Mouse (Mus musculus) heart, postnatal 25 days (tissue): ENCODE data around the gene Edf1. TPM values are rescaled to one million over a fixed set of nuclear protein-coding genes. Genes with fewer than 3 reads are reported as not detected.
A peak's percentile ranks its signal among the peaks of the same experiment; 100 is the strongest.

Source experiments
- DNase-seq: peaks from one replicate; pipeline ENCODE4 v3.0.0; 2022; ENCODE audit warnings: low spot score
- intact Hi-C: fragments of 180-260 bp; cut with DNase I; formaldehyde crosslinking; loops from one replicate; pipeline ENCODE4 v1.15.1; 2025
- total RNA-seq, 2 experiments: library from RNA; stranded (reverse); gene quantifications; 2 replicates each; pipeline ENCODE4 v1.2.3; 2021

The Edf1 gene
- total RNA-seq, 2 experiments from 2014 or later, result 209 to 218 TPM

DNA sequence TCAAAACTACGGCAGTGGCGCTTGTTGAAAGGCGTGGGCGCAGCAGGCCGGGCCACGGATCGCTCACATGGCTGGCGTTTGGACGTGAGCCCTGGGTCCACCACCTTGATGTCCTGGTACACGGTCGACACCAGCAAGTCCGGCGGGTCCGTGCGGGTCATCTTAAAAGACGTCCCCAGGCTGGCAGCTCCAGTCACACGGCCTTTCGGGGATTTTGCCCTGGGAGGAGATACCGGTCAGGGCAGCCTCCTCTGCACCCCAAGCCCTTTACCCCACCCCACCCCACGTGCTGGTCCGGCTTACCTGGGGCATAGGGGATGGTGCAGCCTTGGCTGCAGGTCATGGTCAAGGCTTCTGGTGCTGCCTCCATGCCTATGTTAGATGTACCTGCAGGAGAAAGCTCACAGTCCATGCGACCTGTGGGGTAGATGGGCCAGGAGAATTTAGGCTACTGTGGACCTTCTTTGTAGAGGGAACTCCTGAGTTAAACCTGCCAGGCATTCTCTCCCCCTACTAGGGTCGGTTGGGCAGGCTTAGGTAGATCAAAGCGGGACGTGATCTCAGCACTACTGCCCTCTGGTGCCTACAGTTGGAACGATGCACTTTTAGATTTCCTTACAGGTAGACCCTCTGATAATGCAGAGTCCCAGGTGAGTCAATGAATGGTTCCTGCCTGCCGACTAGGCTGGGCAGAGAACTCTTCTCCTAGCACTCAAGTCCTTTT is 22.3 kb downstream of the Edf1 start:
- intact Hi-C loops, result no loop called here
- DNase-seq, result no peak

DNA sequence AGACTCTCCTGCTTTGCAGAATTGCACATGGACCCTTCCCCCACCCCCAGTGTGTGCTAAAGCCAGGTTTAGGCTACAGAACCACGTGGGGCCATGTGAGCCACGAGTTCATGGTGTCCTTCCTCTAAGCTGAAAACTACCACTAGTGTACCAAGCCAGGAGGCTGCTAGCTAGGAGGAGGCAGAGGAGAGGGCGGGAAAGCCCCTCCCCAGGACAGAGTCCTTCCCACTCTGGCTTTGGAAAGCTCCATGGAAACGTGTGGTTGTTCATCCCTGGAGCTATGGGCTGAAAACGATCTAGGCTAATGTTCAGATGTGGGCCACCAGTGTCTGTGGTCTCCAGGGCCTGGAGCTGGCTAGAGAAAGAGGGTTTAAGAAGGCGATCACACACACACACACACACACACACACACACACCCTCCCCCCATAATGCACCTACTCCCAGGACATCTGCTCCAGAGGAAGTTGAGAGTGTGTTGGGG is 23.0 kb downstream of the Edf1 start:
- no peak for DNase-seq
- intact Hi-C loops, result no loop called here

DNA sequence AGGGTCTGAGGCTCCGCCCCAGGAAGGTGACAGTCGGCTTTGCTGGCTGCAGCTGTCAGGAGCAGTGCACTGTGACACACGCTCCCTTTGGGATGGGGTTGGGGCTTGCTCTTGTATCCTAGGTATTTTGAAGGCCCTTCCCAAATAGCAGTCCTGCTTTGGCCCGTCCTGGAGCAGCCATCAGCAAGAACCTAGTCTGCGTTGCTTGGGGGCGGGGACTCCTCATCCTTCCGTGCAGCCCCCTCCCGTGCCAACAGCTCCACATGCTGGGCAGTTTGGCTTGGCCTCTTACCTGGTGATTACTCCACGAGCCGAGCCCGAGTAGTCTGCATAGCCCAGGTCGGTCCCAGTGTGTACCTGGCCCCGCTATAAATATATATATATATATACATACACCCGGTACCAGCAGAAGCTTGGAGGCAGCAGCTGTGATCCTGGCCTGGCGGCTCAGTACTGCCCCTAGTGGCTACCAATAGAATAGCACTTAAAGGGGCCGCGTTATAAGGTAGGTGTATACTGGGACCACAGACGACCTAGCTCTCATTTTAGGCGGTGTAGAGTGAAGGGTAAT is 23.7 kb downstream of the Edf1 start, which contains the start of gene Ajm1:
Gene Ajm1, minus strand, starts transcription at position 464 of the 571 bp plus-strand sequence.
- DNase-seq, result peak; percentile 34
- intact Hi-C loops, result no loop called here

DNA sequence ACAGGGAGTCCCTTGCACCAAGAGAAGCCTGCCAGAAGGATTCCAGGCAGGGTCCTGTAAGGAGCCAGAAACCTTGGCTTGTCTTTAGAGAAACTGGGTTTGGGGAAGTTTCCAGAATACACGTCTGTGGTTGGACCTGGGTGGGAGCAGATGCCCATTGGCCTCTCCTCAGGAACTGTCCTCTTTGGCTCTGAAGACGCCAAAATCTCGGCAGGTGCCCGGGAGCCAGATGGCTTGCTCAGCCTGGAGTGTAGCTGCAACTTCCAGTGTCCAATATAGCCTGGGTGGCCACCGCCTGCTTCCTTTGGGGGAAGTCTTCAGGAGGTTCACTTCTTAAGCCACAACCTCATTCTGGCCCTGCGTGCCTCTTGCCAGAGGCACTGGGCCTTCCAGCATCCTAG is 24.3 kb downstream of the Edf1 start:
- intact Hi-C loops, result no loop called here
- DNase-seq, result no peak

GRCm38 (mm10) chr2:25582466-25583119 is 24.9 kb downstream of the Edf1 start:
- no peak for DNase-seq
- intact Hi-C loops, result no loop called here

GRCm38 (mm10) chr2:25583120-25583481 is 25.5 kb downstream of the Edf1 start:
- intact Hi-C loops, result no loop called here
- no peak for DNase-seq

DNA sequence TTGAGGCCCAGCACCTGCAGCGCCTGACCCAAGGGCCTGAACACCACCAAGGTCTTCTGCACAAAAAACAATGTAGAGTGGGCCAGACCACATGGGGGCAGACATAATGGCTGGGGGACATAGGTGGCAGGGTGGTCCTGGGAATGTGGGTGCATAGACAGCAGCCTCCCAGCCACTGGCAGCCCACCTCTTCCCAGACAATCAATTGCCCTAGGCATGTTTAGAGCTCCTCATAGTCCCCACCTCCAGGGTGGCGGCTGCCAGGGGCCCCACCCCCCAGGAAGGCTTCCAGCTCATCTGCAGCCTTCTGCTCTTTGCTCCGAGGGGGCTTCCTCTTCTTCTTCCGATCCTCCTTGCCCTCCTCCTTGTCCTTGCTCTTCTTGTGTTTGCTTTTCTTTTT is 25.9 kb downstream of the Edf1 start:
- no peak for DNase-seq

GRCm38 (mm10) chr2:25584152-25584551 is 26.5 kb downstream of the Edf1 start:
- intact Hi-C loops, result no loop called here
- no peak for DNase-seq

More for the DNA sequence above, 25.9 kb downstream of the Edf1 start:
- intact Hi-C loops, result no loop called here

GRCm38 (mm10) chr2:25584856-25585255 is 27.2 kb downstream of the Edf1 start:
- intact Hi-C loops, result no loop called here

GRCm38 (mm10) chr2:25585601-25586000 is 28.0 kb downstream of the Edf1 start:
- intact Hi-C loops, result no loop called here
- no peak for DNase-seq

More at GRCm38 (mm10) chr2:25584856-25585255, 27.2 kb downstream of the Edf1 start:
- no peak for DNase-seq

DNA sequence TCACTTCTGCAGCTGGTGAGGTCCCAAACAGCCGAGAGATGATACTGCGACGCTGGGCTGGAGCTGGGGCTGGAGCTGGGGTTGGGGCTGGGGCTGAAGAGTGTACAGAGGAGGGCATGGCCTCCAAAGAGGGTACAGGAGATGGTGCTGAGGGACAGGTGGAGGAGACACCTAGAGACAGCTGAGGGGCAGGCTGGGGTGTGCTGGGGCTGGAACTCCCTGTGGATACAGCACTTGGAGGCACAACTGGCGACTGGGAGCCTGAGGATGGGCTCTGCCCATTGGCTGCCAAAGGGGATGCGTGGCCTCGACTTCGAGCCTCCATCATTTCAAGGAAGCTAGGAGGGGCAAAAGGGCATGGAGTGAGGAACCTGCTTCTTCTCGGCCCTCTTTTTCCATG is 29.6 kb downstream of the Edf1 start:
- no peak for DNase-seq
- intact Hi-C loops, result no loop called here

GRCm38 (mm10) chr2:25588227-25588907 is 30.7 kb downstream of the Edf1 start:
- no peak for DNase-seq
- intact Hi-C loops, result no loop called here

- intact Hi-C loops, result no loop called here
Measured at GRCm38 (mm10) chr2:25591863-25592262, 34.2 kb downstream of the Edf1 start.

GRCm38 (mm10) chr2:25596765-25597510 is 39.3 kb downstream of the Edf1 start:
- intact Hi-C loops, result no loop called here

More at GRCm38 (mm10) chr2:25591863-25592262, 34.2 kb downstream of the Edf1 start:
- DNase-seq, result no peak

DNA sequence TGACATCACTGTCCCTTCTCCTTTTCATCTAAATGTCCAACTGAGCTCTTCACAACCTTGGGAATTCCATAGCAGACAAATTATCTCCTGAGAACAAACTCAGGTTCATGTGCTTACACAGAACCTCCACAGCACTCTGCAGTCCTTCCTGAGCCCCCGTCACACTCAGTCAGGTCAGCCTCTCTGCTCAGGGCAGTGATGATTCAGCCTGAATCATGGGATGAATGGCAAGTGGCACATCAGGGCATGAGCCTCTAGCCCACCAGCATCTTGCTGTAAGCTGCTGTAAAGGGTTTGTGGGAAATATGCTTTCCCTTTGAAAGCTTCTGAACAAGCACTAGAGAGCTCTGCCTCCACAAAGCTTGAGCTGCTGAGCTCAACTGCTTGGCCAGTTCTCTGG is 41.1 kb downstream of the Edf1 start:
- intact Hi-C loops, result no loop called here
- DNase-seq, result no peak

More at GRCm38 (mm10) chr2:25596765-25597510, 39.3 kb downstream of the Edf1 start:
- no peak for DNase-seq

DNA sequence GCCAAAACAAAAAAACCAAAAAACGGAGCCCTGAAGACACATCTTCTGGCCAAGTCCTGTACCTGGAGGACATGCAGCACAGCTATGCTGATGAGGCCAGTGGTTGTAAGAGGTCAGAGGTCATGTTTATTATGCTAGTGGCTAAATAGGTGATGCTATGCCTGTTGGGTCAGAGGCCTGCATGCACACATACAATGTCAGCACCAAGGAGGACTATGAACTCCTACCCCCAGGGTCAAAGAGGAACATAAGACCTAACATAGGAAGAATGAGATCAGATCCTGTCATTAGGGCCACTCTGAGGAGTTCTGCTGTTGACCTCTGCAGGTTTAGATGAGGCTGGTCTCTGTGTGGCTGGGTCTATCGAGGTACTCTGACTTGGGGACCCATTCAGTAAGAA is 42.4 kb downstream of the Edf1 start:
- no peak for DNase-seq
- intact Hi-C loops, result no loop called here

GRCm38 (mm10) chr2:25602526-25602925 is 44.9 kb downstream of the Edf1 start:
- intact Hi-C loops, result no loop called here
- DNase-seq, result no peak

DNA sequence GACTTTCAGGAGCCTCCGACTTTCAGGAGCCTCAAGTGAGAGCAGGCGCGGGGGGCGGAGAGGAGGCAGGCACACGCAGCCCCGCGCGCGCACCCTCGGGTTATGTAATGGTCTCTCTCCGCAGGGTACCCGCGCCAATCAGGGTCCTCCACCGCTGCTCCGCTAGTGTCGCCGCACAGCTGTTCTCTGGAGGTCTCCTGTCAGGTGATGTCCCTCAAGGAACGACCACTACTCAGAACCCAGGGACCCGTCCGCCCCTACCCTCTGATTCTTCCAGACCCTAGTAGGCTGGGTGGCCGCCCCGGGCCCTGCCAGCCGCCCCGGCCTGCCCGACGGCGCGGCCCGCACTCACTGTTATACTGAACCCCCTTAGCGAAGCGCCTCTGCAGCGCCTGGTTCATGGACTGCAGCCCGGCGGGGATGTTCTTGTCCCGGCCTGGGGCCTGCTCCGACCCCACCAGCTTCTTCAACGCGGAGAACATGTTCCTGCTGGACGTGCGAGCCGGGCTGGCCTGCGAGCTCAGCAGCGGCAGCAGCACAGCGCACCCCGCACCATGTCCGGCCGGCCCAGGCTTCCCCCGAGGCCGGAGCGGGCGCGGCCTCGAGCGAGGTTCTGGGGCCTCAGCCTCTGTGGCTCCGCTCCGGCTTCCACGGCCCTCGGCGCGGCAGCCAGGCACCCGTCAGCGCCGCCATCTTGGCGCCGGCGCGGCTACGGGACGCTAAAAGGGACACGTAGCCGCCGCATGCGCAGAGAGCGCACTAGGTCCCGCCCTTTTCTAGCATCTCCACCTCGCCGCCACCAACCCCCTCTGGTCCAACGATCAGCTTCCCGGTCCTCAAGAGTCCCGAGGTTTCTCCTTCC is 50.3 kb downstream of the Edf1 start, which contains the start of gene Rabl6:
Gene Rabl6, minus strand, starts transcription at position 761 of the 862 bp plus-strand sequence.
- intact Hi-C loops, result no loop called here
- peak; percentile 80 for DNase-seq

GRCm38 (mm10) chr2:25608671-25609070 is 51.0 kb downstream of the Edf1 start:
- DNase-seq, result no peak
- intact Hi-C loops, result no loop called here
